Mouse (Mus musculus): ENCODE data around the gene Snrk. TPM values are rescaled to one million over a fixed set of nuclear protein-coding genes. Genes with fewer than 3 reads are reported as not detected.
A peak's percentile ranks its signal among the peaks of the same experiment; 100 is the strongest.

Gene Snrk
- polyA plus RNA-seq, 1 experiment from 2014 or later: 60.2 TPM

- Histone ChIP-seq H3K9me3 (no peaks in the 10 kb centered on the region), H3K27ac (replicated peaks) (no peak overlapping the region), H3K9ac (no peak overlapping the region), H3K4me2 (no peak overlapping the region), H3K4me3 (no peak overlapping the region), H3K4me1 (replicated peaks) (no peaks in the 10 kb centered on the region), H3K27me3 (no peaks in the 10 kb centered on the region), H3K36me3 (no peaks in the 10 kb centered on the region)
- 67% methylated on average over 7 of the region's 7 CpGs for WGBS
- no peak for ATAC-seq (ENCODE audit: low read depth)
These were observed 25.9 kb upstream of the Snrk start for GRCm38 (mm10) chr9:122091171-122091570.

GRCm38 (mm10) chr9:122091782-122092228, 25.3 kb upstream of the Snrk start:
- 72% methylated on average over 5 of the region's 5 CpGs for WGBS
- Histone ChIP-seq H3K4me2 (no peak overlapping the region), H3K9me3 (no peaks in the 10 kb centered on the region), H3K27me3 (no peaks in the 10 kb centered on the region), H3K36me3 (no peaks in the 10 kb centered on the region), H3K27ac (replicated peaks) (no peak overlapping the region), H3K4me1 (replicated peaks) (no peaks in the 10 kb centered on the region), H3K4me3 (no peak overlapping the region), H3K9ac (no peak overlapping the region)
- no peak for ATAC-seq (ENCODE audit: low read depth)

- no peak overlapping the region for H3K27ac ChIP-seq (replicated peaks)
- H3K4me2 ChIP-seq: no peak overlapping the region
- no peak for ATAC-seq (ENCODE audit: low read depth)
- no peaks in the 10 kb centered on the region for H3K9me3 ChIP-seq
- WGBS: 94% methylated on average over 1 of the region's 1 CpGs
- H3K9ac ChIP-seq: no peak overlapping the region
- no peaks in the 10 kb centered on the region for H3K36me3 ChIP-seq
- no peaks in the 10 kb centered on the region for H3K27me3 ChIP-seq
- H3K4me1 ChIP-seq (replicated peaks): no peaks in the 10 kb centered on the region
- H3K4me3 ChIP-seq: no peak overlapping the region
These were observed 22.9 kb upstream of the Snrk start for GRCm38 (mm10) chr9:122094171-122094570.

GRCm38 (mm10) chr9:122096822-122097511, 20.1 kb upstream of the Snrk start:
- H3K4me1 ChIP-seq (replicated peaks): no peaks in the 10 kb centered on the region
- no peak for ATAC-seq (ENCODE audit: low read depth)
- WGBS: 94% methylated on average over 5 of the region's 5 CpGs

GRCm38 (mm10) chr9:122097535-122097934, 19.5 kb upstream of the Snrk start:
- Histone ChIP-seq H3K27ac (replicated peaks) (no peak overlapping the region), H3K4me2 (no peak overlapping the region), H3K4me1 (replicated peaks) (no peaks in the 10 kb centered on the region), H3K4me3 (no peak overlapping the region), H3K36me3 (no peaks in the 10 kb centered on the region), H3K9me3 (no peaks in the 10 kb centered on the region), H3K27me3 (no peaks in the 10 kb centered on the region), H3K9ac (no peak overlapping the region; the same call in 1 of the 2 replicates)
- no peak for ATAC-seq (ENCODE audit: low read depth)
- WGBS: 70% methylated on average over 6 of the region's 6 CpGs

More at GRCm38 (mm10) chr9:122096822-122097511, 20.1 kb upstream of the Snrk start:
- no peaks in the 10 kb centered on the region for H3K9me3 ChIP-seq
- no peak overlapping the region for H3K9ac ChIP-seq
- no peak overlapping the region for H3K4me2 ChIP-seq
- no peaks in the 10 kb centered on the region for H3K27me3 ChIP-seq
- no peaks in the 10 kb centered on the region for H3K36me3 ChIP-seq
- no peak overlapping the region for H3K27ac ChIP-seq (replicated peaks)
- no peak overlapping the region for H3K4me3 ChIP-seq

- H3K4me1 ChIP-seq (replicated peaks): no peaks in the 10 kb centered on the region
- no peaks in the 10 kb centered on the region for H3K36me3 ChIP-seq
- no peaks in the 10 kb centered on the region for H3K27me3 ChIP-seq
- H3K9me3 ChIP-seq: no peaks in the 10 kb centered on the region
- ATAC-seq (ENCODE audit: low read depth): no peak
- H3K4me3 ChIP-seq: no peak overlapping the region
- no peak overlapping the region for H3K4me2 ChIP-seq
- H3K9ac ChIP-seq: no peak overlapping the region
- no peak overlapping the region for H3K27ac ChIP-seq (replicated peaks)
These were observed 16.4 kb upstream of the Snrk start for GRCm38 (mm10) chr9:122100584-122101127.

- 61% methylated on average over 4 of the region's 4 CpGs for WGBS
- no peak overlapping the region for H3K9ac ChIP-seq
- no peaks in the 10 kb centered on the region for H3K9me3 ChIP-seq
- no peak overlapping the region for H3K4me3 ChIP-seq
- no peaks in the 10 kb centered on the region for H3K27me3 ChIP-seq
- H3K27ac ChIP-seq (replicated peaks): no peak overlapping the region
- no peak for ATAC-seq (ENCODE audit: low read depth)
- no peaks in the 10 kb centered on the region for H3K4me1 ChIP-seq (replicated peaks)
- no peak overlapping the region for H3K4me2 ChIP-seq
- H3K36me3 ChIP-seq: no peaks in the 10 kb centered on the region
These were observed 15.9 kb upstream of the Snrk start for GRCm38 (mm10) chr9:122101196-122101595.

GRCm38 (mm10) chr9:122103550-122104284, 13.3 kb upstream of the Snrk start:
- no peak overlapping the region for H3K4me3 ChIP-seq
- no peaks in the 10 kb centered on the region for H3K27me3 ChIP-seq
- H3K9ac ChIP-seq: no peak overlapping the region
- H3K4me1 ChIP-seq (replicated peaks): no peaks in the 10 kb centered on the region
- no peaks in the 10 kb centered on the region for H3K36me3 ChIP-seq
- no peak overlapping the region for H3K27ac ChIP-seq (replicated peaks)
- H3K9me3 ChIP-seq: no peaks in the 10 kb centered on the region
- 68% methylated on average over 9 of the region's 9 CpGs for WGBS
- H3K4me2 ChIP-seq: no peak overlapping the region
- ATAC-seq (ENCODE audit: low read depth): no peak

- no peak overlapping the region for H3K9ac ChIP-seq
- H3K4me3 ChIP-seq: no peak overlapping the region
- H3K4me2 ChIP-seq: no peak overlapping the region
- no peaks in the 10 kb centered on the region for H3K9me3 ChIP-seq
- 43% methylated on average over 7 of the region's 7 CpGs for WGBS
- no peak for ATAC-seq (ENCODE audit: low read depth)
- no peaks in the 10 kb centered on the region for H3K36me3 ChIP-seq
- H3K27me3 ChIP-seq: no peaks in the 10 kb centered on the region
- H3K4me1 ChIP-seq (replicated peaks): no peaks in the 10 kb centered on the region
- no peak overlapping the region for H3K27ac ChIP-seq (replicated peaks)
These were observed 12.7 kb upstream of the Snrk start for GRCm38 (mm10) chr9:122104285-122104829.

GRCm38 (mm10) chr9:122107701-122108375, 9.2 kb upstream of the Snrk start:
- 81% methylated on average over 7 of the region's 7 CpGs for WGBS
- Histone ChIP-seq H3K4me1 (replicated peaks) (no peaks in the 10 kb centered on the region), H3K27ac (replicated peaks) (no peak overlapping the region), H3K4me2 (no peak overlapping the region), H3K9me3 (no peaks in the 10 kb centered on the region), H3K36me3 (no peaks in the 10 kb centered on the region), H3K27me3 (no peaks in the 10 kb centered on the region), H3K9ac (no peak overlapping the region), H3K4me3 (no peak overlapping the region)
- no peak for ATAC-seq (ENCODE audit: low read depth)

- Histone ChIP-seq H3K27me3 (no peaks in the 10 kb centered on the region), H3K9ac (no peak overlapping the region), H3K36me3 (no peaks in the 10 kb centered on the region), H3K27ac (replicated peaks) (peak overlapping the region; percentile 14; the same call in 1 of the 2 replicates), H3K4me2 (no peak overlapping the region), H3K4me1 (replicated peaks) (no peaks in the 10 kb centered on the region), H3K4me3 (no peak overlapping the region), H3K9me3 (no peaks in the 10 kb centered on the region)
- ATAC-seq (ENCODE audit: low read depth): no peak
- WGBS: 61% methylated on average over 8 of the region's 8 CpGs
These were observed 7.4 kb upstream of the Snrk start for GRCm38 (mm10) chr9:122109553-122110225.

All from neural tube, embryonic 13.5 days (tissue).